Mouse (Mus musculus) neutrophil, adult 5-6 weeks (primary cell): ENCODE measurements around the gene Fam198a. TPM values are rescaled to one million over a fixed set of nuclear protein-coding genes. Genes with fewer than 3 reads are reported as not detected.

Experiments used
- ATAC-seq: fragments of 151-379, 151-347 bp; 2 replicates; pipeline ENCODE4 v1.8.0; 2017; ENCODE audit warnings: mild to moderate bottlenecking, moderate TSS enrichment; ENCODE audit not compliant: insufficient number of reproducible peaks, poor library complexity, low FRiP score, severe bottlenecking; ENCODE audit errors: extremely low read depth
- total RNA-seq: library from RNA; stranded (forward); fragments of 200-1000 nt; gene quantifications from 2 replicates; pipeline ENCODE4 v1.2.3, GENCODE M21; 2017

Fam198a gene
- total RNA-seq, 1 experiment from 2014 or later = not detected

DNA sequence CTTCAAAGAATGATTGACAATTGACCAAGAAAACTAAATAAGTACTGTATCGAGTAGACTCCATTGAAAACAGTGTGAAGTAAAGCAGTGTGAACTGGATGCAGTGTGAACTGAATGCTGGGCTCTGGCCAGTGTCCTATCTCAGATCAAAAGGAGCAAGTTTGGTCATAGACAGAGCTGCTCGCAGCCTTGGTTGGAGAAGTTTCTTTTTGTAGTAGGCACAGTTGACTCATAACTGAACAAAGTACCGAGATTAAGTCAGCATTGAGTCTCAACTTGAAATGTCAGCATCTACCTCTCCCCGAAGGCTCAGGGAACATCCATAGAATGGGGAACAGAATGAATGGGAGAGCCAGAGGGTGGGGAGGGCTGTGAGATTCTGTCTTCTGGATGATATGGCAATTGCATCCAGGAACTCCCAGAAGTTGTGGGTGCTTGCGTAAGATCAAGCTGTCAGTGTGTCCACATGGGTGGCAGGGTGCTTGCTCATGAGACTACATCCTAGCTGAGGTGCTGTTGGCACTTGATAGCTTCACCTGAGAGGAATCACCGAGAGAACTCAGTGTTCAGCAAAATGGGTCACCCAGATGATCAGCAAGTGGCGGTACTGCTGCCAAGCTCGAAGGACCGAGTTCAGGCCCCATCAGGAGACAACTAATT is 25.8 kb upstream of the Fam198a start:
- ATAC-seq = no peak

DNA sequence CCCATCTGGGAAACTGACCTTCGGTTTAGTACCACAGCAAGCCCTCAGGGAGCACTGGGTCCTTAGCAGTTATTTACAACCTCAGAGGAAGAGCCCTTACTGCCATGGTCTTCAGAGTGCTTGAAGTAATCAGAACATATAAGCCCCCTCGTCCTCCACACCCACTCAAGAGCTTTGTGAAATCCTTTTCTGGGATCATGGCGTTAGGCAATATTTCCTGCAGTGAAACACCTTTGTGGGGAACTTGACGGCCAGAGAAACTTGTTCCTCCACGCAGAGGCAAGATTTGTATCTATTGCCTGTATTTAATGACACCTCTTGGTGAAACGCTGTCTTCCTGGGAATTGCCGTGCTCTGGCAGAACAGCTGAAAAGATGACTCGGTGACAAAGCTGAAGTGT is 24.8 kb upstream of the Fam198a start:
- no peak for ATAC-seq

- peak; percentile 39; the same call in 1 of the 2 replicates for ATAC-seq
These were observed 24.0 kb upstream of the Fam198a start for GRCm38 (mm10) chr9:121926634-121927405.

- no peak for ATAC-seq
These were observed 23.1 kb upstream of the Fam198a start for GRCm38 (mm10) chr9:121927721-121928120.

- peak; percentile 83 for ATAC-seq
These were observed 22.3 kb upstream of the Fam198a start for GRCm38 (mm10) chr9:121928498-121928897.

DNA sequence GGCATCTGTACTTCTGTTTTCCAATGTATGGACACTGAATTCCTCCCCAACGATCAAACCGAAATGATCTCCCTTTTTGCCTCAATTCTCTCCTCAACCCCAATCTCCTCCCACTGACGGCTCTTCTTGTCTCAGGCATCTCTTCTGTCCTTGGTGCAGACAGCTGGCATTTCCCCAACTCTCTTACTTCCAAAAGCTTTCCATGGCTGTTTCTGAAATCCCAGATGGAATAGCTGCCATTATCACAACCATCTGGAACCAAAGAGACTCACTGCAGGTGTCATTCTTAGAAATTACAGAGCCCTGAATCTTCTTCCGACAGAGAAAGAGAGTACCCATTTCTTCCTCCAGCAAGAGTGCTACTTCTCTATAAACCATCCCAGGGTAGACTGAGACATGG is 15.9 kb upstream of the Fam198a start:
- no peak for ATAC-seq

DNA sequence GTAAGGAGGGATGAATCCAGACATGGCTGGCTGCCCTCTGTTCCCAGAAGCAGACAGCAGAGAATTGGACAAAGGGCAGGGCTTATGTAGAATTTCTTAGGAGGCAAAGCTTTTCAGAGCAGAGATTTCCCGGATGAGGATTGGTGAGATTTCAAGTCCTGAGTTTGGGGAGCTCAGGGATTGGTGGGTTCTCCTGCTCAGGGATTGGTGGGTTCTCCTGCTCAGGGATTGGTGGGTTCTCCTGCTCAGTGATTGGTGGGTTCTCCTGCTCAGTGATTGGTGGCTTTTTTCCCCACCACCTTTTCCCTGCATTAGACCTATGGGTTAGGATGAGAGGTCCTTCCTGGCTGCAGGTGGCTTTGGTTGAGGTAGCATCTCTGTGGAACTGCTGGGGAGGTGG is 13.8 kb upstream of the Fam198a start:
- no peak for ATAC-seq

- ATAC-seq = peak; percentile 44; the same call in 1 of the 2 replicates
These were observed 13.3 kb upstream of the Fam198a start for GRCm38 (mm10) chr9:121937451-121937864.

- no peak for ATAC-seq
These were observed 12.8 kb upstream of the Fam198a start for GRCm38 (mm10) chr9:121937944-121938355.

DNA sequence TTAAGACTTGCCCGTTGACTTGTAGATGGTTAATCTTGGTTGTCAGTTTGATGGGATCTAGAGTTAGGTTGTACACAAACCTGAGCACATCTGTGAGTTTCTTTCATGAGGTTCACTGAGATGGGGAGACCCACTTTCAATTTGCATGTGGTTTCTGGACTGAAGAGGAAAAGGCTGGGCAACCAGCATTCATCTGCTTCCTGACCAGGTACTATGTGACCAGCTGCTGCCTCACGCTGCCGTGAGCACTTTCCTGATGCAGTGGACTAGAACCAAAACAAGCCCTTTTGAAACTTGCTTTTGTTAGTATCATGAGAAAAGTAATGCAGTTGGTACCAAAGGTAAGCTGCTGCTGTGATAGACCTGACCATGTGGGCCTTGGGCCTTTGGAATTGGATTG is 7.8 kb upstream of the Fam198a start:
- peak; percentile 61 for ATAC-seq

- 0 out of 2 replicates have a peak, but pooled peaks have one; percentile 30 for ATAC-seq
These were observed 7.2 kb upstream of the Fam198a start for GRCm38 (mm10) chr9:121943628-121944027.

DNA sequence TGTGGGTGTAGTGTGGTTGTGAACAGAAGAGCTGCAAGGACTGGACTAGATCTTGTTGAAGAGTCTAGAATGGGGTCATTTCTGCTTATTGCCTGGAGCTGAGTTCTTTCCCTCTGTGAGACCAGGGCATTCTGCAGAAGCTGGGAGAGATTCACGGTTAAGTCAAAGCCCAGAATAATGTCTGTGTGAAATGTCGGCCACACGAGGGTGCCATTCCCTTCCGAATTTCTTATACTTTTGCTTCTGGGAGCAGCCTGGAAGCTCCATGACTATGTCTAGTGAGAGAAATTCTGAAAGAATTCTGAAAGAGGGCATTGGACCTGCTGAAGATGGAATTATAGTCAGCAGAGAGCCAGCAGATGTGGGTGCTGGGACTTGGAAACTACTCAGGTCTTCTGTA is 3.0 kb upstream of the Fam198a start:
- ATAC-seq = no peak

DNA sequence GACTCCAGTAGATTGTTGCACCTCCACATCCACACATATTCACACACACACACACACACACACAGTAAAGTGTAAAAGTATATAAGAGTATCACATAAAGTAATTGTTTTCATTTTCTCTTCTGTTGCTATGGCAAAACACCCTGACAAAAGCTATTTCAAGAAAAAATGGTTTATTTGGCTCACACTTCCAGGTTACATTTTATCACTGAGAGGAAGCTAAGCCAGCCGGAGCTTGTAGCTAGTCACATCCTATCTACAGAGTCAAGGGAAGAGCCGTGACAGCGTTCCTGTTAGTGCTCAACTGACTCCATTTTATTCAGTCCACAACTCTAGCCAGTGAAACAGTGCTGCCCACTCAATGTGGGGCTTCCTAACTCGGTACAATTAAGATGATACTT is 2.4 kb upstream of the Fam198a start:
- no peak for ATAC-seq

GRCm38 (mm10) chr9:121951114-121951423 is 281 bp downstream of the Fam198a start:
- no peak for ATAC-seq

- no peak for ATAC-seq
These were observed 1.8 kb downstream of the Fam198a start for GRCm38 (mm10) chr9:121952596-121952995.

DNA sequence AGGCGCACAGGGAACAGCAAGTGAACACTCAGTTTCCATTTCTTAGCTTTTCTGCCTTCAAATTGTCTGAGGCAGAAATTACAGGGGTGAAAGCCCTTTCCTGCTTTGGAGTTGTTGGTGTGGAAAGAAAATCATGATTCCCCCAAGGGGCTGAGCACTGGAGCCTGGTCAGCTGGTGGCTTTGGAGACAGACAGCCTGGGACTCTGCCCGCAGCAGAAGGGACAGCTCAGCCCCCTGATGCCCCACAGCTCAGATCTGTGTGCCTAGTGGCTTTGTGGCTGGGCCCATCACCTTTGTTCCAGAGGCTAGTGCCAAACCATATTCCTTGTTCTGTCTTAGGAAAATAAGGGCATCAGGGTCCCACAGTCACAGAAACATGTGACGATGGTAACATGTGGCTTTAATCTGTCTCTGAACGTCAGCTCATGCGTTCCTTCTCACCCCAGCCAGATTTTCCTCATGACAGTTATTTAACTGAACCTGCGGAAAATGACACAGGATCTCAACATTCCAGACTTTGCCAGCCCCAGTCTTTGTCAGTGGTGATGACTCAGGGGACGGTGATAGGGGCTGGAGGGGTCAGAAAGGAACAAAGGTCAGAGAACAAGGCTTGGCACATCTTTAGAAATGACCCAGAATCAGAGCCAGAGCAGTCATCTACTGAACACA is 9.3 kb downstream of the Fam198a start:
- no peak for ATAC-seq

- no peak for ATAC-seq
These were observed 14.2 kb downstream of the Fam198a start for GRCm38 (mm10) chr9:121964941-121965340.

- no peak for ATAC-seq
These were observed 17.5 kb downstream of the Fam198a start for GRCm38 (mm10) chr9:121968258-121968657.

GRCm38 (mm10) chr9:121969841-121970381 is 19.1 kb downstream of the Fam198a start:
- ATAC-seq = no peak

DNA sequence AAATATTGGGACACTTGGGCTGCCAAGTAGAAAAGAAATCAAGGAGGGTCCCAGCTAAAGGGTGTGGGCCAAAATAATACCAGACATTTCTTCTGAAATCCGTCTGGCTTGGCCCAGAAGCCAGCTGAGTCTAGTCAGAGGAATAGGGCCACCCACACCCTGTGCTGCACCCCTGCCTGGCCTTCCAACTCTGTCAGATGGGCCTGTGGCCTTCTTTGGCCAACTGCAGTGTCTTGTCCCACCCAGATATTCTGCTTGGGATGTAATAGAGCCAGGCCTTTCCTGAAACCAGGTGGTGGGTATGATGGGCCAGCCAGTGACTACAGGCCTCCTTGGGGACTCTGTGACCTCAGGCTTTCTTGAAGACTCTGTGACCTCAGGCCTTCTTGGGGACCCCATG is 22.4 kb downstream of the Fam198a start:
- ATAC-seq = no peak
